Mouse (Mus musculus) gastrocnemius, adult 8-10 months (tissue): ENCODE results near the gene Mmp23. TPM values are rescaled to one million over a fixed set of nuclear protein-coding genes. Genes with fewer than 3 reads are reported as not detected.
"Not testable (repeated sequence)": the region's sequence is repeated elsewhere in the genome, so short reads cannot be mapped to it uniquely, and the experiment has no call there.

Experiments
- DNase-seq, 2 experiments: peaks; one replicate each; pipeline ENCODE4 v3.0.0; 2022; ENCODE audit warnings: low spot score in 2 of 2
- total RNA-seq, 4 experiments: library from RNA; stranded (reverse); gene quantifications; 2 replicates each; pipeline ENCODE4 v1.2.4; 2022

The Mmp23 gene
- total RNA-seq, 4 experiments from 2014 or later, result 0.70 to 1.6 (median 1.1) TPM

DNA sequence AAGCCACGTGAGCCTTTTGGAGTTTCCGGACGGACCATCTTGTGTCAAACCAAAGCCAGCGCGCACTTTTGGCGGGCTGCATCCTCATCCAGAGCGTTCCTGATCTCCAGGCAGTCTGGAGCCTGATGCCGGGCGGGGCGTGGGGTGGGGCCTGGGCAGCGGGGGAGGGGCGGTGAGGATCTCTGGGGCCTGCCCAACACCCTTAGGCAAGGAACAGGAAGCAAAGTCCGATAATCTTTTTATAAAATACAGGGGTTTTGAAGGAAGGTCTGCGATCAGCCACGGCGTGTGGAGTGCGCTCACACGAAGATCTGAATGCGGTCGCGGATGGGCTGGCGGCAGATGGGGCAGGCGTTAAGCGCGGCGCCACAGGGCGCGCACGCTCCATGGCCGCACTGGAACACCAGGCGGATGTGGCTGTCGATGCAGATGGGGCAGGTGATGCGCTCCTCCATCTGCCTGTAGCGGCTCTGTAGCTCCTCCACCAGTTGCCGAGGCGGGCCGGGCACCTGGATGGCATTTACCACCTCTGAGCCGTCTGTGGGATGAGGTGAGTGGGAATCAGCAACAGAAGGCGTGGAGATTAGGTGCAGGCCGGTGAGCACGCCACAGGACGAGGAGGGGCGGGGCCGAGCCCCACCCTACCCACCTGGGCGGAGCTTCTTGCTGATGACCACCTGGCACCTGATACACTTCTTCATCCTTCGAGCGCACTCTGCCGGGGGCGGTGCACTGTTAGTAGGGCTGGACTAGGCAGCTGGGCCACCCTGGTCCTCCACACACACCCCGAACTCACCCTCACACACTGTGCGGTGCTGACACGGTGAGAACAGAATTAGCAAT is 1.5 kb upstream of the Mmp23 start:
- DNase-seq, result no peak

DNA sequence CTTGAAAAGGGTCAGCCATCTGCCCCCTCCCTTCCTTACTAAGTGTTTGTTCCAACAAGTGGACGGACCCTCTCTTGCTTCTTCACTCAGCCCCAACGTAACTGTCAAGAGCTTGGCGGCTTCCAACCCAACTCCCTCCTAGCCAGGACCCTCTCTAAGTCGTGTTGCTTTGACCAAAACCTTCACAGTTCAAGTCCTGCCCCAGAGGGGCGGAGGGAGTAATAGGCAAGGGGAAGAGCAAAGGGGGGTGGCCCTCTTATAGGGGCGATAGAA is 935 bp upstream of the Mmp23 start:
- DNase-seq, result no peak

DNA sequence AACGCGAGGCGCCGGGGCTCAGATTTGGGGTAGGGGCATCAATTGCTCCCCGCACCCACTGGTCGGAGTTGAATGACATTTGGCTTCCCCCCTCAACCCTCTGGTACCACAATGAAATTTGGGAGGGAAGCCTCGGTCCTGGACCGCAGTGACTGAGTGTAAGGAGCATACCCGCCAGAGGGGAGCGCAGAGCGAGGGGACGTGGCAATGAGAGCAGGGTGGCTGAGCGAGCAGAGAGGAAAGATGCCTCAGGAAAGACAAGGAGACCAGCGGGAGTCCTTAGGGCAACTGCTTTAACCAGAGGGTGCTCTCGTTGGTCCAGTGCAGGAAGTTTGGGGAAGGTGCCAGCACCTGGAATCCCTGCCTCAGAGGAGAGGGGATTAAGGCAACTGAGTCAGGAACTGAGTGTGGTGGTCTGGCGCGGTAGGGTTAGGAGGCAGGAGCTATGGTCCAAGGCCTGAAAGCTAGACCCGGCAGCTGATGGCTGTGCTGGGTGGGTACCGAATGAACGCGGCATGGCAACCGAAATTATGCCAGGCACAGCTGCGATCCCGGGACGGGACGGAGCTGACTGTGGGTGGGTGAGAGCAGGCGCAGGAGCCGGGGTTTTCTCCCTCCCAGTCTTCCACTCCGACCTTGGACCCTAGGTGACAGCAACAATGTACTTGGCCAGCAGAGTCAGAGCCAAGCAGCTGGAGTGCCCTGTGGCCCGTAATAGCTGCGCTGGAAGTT is 433 bp upstream of the Mmp23 start:
- DNase-seq, result no peak

DNA sequence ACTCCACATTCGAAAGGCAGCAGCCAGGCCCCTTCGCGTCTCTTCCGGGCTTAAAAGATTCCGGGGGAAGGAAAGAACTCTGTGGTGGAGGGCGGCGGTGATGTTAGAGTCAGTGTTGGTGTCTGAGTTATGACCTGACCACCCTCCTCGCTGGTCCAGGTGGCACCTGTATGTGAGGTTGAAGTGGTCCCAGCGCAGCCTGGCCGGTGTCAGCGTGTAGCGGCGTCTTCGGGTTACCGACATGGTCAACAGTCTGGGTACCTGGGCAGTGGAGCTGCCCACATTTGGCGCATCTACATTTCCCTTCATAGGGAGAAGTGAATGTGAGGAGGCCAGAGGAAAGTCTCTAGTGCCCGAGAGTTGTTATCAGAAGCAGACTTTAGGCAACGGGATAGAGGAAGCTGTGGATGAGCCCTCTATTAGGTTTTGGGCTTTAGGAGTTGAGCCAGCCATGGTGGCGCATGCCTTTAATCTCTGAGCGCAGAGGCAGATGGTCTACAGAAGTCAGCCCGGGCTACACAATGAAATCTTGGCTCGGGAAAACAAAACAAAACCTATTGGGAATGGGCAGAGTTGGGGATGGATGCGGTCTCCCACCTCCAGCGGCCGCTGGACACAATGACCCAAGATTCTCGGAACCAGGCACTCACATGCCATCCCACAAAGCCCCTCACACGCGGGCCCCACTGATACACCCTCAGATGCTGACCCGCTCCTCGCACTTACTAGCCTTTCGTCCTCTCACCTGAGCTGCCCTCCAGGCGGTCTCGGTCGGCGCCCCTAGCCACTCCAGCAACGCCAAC is 700 bp downstream of the Mmp23 start:
- DNase-seq, result no peak

DNA sequence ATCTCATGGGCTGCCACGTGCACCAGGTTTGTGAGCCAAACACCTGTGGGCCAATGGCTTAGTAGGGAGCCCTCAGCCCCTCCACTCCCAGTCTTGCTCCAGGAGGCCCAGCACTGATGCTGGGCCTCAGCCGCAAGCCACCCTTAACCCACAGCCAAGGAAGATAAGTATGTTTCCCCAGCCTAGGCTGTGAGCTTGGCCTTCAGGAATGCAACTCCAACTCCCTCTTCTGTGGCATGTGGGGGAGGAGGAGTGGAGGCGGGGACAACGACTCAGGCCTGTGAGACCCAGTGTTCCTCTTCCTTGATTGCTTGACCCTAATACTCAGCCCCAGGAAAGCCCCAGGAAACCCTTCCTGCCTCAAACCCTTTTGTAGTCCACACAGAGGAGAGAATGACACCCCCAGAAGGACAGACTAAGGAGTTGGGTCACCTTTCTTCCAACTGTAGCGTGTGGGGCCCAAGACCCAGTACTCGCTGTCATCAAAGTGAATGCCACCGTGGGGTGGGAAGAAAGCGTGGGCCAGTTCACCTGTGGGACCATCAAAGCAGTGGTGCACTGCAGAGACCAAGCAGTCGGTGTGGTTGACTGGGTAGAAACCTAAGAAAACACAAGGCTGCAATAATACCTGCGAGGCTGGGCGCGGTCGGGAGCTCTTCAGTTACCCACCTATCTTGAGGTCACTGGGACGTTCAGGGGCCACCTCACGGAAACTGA is 1.5 kb downstream of the Mmp23 start:
- DNase-seq, result no peak

DNA sequence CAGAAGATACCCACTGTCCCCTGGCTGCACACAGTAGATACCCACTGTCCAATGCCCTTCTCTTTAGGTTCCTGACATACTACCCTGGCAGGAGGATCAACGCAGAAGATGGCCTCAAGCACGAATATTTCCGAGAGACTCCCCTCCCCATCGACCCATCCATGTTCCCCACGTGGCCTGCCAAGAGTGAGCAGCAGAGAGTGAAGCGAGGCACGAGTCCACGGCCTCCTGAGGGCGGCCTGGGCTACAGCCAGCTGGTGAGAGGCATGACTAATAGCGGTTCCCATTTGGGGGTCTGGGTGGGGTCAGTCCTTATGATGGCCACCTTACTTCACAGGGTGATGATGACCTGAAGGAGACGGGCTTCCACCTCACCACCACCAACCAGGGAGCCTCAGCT is 3.8 kb downstream of the Mmp23 start:
- no peak for DNase-seq

DNA sequence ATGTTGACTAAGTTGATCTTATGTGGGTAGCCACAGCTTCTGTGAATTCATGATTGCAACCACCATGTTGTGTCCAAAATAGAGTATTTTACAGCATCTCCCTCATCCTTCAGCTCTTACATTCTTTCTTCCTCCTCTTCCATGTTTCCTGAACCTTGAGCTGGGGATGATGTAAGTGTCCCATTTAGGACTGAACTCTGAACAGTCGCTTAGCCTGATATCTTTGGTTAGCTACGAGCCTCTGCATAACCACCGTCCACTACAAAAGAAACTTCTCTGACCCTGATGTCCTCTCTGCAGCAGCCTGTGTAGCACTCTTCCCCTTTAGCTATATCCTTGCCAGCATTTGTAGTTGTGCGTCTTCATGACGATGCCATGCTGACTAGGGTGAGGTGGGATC is 7.5 kb downstream of the Mmp23 start:
- no peak for DNase-seq

DNA sequence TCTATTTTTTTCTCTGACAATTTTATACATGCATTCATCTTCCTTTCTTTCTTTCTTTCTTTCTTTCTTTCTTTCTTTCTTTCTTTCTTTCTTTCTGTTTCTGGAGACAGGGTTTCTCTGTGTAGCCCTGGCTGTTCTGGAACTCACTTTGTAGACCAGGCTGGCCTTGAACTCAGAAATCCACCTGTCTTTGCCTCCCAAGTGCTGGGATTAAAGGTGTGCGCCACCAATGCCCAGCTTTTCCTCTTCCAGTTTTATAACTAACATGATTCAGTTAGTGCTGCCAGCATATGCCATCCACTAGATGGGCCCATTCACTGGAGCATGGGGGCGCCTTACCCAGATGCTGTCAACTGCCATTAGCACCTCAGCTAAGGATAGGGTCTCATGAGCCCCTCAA is 7.9 kb downstream of the Mmp23 start, which contains the start of gene Gm10563:
Gene Gm10563, minus strand, starts transcription at position 101 of the 400 bp plus-strand sequence.
- not testable (repeated sequence) for DNase-seq

DNA sequence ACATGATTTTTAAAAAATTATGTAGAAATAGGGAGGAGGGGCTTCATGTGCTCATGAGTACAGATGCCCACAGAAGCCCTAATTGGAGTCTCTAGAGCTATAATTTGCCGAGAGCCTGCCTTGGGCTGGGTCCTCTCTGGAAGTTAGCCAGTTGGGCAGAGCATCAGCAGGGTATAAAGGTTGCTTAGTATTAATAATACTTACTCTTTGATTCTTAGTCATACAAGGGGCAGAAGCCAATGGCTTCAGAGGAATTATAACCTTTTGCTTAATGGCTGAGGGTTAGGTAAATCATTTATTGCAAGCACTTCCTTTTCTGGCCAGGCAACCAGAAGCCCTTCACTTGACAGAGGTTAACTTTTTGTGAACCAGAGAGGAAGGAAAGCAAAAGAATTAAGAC is 9.7 kb downstream of the Mmp23 start:
- DNase-seq, result no peak

DNA sequence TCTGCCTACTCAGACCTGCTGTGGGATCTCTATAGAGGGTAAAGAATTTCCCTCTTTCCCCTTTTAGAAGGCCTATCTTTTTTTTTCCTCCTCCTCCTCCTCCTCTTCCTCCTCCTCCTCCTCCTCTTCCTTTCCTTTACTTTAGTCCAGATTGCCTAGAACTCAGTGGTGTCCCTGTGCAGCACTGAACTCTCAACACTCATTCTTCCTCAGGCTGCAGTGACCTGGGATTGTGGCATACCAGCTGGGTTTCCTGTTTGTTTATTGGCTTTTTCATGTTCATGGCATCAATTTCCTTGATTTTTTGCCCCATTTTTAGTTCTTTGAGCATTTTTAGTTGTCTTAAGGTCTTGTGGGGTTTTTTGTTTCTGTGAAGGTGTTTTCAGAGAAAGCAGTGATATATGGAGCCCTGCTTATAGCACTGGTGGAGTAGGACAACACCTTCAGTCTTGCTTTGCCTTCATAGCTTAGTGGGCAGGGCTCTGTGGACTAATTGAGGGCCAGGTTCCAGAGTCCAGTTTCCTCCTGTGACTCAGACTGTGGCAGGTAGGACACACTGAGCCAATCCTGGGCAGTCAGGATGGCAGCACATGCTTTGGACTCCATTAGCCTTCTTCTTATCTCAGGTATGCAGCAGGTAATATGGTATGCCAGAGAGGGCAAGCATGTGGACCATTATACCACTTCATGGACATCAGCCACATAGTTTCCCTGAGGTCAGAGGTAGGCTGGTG is 17.3 kb downstream of the Mmp23 start:
- no peak for DNase-seq

DNA sequence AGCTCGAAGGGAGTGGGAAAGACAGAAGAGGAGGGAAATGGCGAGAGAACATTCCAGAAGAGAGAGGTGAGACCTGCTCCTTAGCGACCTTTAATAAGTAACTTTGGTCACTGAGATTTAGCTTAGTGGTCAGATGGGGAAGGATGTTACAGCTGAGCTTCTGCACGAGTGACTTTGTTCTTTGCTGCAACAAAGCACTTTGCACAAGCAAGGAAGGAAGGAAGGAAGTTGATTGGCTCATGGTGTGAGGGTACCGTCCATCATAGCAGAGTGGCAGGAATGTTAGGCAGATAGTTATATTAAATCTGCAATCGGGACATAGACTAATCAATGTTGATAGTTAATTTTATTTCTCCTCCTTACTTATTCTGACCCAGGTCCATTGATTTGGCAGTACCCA is 22.9 kb downstream of the Mmp23 start:
- no peak for DNase-seq

DNA sequence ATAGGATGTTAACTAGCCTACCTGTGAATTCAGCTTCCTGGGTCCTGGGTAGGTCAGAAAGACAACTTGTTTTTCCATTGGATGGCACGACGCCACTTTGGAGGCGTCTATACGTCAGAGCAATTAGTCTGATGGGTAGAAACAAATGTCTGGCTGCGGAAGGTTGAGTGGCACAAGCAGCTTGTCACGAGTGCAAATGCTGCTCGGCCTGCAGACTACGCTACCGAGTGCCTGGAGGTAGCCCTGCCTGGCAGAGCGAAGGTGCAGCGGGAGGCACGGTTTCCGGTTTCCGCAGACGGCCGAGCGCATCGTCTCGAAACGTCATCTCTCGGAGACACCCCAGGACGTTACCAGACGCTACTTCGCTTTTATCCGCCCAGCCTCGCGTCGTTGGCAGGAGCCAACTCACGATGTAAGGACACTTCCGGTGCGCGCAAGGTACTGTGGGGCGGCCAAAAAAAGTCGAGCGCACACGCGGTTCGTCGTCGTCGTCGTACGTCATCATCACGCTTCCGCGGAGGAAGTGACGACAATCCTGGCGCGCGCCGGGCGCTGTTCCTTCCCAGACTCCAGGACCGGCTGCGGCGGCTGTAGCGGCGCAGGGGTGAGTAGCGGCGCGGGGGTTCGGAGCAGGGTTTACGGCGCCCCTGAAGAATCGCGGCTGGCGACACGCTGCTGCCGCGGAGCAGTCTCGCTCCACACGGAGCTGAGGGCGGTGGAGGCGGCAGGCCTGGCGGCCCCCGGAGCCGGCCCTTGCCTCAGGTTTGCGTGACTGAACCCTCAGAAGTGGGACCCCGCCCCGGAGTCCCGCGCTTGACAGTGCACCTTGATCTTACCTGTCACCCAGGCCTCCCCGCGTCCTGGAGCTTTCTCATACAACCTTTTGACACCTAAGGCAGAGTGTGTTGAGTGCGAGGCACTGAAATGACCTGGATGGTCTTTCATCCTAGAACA is 28.6 kb downstream of the Mmp23 start, which contains the start of gene Cdk11b:
Gene Cdk11b, plus strand, starts transcription at position 517 of the 954 bp plus-strand sequence.
- peak; percentile 85 to 93 for DNase-seq

DNA sequence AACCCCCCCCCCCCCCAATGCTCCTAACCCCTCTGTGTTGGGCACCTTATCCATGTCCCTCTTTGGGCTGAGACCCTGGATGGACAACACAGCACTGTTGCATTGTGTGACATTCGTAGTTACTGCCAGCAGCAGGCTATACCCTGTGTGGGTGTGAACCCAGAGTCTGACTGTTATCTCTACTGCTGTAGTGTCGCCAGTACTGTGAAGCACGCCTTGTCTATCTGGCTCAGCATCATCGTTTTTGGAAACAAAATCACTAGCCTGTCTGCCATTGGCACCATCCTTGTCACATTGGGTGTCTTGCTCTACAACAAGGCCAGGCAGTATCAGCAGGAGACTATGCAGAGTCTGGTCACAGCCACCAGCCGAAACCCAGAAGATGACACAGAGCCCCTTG is 34.9 kb downstream of the Mmp23 start:
- DNase-seq, result no peak

DNA sequence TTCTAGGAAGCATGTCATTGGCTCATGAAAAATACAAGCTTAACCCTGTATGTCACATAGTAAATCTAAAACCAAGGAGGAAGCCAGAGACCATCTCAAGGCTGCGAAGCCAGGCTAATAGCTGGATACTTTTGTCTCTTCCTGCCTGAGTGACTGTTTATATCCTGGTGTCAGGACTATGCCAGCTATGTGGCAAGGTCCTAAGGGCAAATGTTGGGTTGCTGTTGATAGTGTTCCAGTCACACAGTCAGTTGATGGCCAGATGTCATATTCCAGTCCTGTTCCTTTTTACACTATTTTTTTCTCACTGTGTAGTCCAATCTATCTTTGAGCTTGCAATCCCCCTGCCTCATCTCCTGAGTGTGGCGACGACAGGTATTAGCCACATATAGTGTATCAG is 39.9 kb downstream of the Mmp23 start:
- no peak for DNase-seq

DNA sequence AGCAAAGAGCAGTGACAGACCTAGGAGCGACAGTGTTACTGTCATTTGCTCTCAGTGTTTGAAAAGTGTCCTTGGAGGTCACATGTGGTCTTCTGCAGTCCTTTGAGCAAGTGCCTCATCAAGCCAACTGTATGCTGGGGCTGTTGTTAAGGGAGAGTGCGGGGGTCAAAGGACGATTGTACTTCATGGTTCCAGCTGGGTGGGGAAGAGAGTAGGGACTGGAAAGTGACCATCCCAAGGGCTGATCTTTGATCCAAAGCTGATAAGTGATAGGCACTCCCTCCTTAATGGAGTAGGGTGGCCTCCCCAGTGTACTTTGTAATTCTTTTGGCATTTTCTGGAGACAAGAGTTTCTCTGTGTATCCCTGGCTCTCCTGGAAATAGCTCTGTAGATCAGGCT is 41.3 kb downstream of the Mmp23 start:
- DNase-seq, result no peak

DNA sequence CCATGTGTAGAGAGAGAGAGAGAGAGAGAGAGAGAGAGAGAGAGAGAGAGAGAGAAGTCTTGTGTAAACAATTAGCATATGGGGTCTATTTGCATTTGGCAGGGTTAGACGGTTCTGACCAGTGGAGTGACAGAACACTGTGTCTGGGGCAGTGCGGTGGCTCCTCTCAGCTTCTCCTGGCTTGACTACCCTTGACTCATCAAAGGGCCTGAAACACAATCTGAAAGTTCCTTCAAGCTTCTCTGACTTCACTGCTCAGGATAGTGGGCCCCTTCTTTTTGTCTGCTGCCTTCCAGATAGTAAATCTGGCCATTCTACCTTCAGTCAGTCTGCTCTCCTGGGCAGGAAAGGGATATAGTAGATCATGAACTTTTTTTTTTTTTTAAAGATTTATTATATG is 46.4 kb downstream of the Mmp23 start:
- DNase-seq, result no peak

DNA sequence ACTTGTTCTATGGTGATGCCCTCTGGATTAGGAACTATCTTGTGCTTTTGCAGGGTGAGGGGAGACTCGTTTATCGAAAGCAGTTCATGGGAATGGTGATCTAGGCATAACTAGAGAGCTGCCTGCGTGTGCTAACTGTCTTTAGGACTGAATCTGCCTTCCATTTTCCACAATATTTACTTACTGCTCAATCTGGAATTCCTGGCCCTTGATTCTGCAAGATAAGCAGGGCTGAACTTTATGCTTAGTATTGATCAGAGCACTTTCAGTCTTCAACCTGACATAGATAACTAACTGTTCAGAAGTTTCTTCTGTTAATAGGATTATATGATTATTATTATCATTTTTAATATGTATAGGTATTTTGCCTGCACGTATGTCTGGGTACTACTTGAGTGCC is 48.1 kb downstream of the Mmp23 start:
- no peak for DNase-seq

DNA sequence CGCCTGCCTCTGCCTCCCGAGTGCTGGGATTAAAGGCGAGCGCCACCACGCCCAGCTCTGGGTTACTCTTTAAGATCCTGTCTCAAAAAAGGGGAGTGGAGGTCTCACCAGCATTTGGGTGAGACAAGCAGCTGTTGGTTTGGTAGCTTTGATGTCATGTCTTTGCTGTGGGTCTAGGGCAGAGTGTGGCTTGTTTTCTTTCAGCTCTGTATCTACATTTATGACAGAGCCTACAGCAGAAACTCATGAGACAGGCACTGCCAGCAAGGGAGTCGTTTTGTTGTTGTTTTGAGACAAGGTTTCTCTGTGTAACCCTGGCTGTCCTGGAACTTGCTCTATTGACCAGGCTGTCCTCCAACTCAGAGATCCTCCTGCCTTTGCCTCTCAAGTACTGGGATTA is 49.4 kb downstream of the Mmp23 start:
- no peak for DNase-seq

DNA sequence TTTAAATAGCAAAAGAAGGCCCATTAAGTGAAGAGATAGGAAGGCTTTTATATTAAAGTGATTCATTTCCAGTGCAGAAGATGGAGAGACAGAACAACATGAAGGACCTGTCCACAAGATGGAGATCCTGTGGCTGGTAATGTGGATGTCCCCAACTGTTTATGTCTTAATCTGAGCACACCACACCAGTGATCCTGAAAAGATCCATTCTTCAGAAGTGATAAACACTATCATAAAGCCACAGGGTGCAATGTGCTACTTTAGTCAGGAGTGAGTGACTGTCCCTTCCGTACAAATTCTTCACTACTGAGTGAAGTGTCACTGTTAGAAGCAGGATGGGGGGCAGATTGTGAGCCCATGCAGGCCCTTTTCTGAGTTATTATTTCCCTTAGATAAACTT is 50.4 kb downstream of the Mmp23 start:
- no peak for DNase-seq

DNA sequence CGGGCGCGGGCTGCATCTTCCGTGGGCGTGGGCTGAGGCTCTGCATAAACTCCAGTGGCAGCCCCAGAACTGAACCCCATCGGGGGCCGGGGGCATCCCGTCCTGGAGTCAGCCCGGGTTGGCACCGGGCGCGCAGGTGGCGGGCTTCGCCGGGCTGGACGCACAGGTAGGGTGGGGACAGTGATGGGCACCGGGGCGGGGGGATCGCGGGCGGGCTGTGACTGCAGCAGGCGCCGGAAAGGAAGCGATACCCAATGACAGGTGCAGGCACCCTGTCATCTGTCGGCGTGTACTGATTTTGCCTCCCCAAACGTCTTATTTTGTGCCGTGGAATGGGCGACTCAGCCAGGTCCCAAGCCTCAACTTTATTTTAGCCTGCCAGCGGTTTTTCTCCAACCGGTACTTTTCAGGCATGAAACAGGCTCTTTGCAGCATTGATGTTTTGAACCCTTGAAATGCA is 51.2 kb downstream of the Mmp23 start:
- no peak for DNase-seq
